Mouse (Mus musculus) CD8-positive naive resting alpha-beta T cell, adult 57 days (primary cell): ENCODE measurements around the gene Upp2. TPM values are rescaled to one million over a fixed set of nuclear protein-coding genes. Genes with fewer than 3 reads are reported as not detected.

Source experiments
- total RNA-seq: library from RNA; stranded (reverse); gene quantifications from one replicate; pipeline ENCODE4 v1.2.4, GENCODE M21; 2023

Gene Upp2
- total RNA-seq, result not detected

DNA sequence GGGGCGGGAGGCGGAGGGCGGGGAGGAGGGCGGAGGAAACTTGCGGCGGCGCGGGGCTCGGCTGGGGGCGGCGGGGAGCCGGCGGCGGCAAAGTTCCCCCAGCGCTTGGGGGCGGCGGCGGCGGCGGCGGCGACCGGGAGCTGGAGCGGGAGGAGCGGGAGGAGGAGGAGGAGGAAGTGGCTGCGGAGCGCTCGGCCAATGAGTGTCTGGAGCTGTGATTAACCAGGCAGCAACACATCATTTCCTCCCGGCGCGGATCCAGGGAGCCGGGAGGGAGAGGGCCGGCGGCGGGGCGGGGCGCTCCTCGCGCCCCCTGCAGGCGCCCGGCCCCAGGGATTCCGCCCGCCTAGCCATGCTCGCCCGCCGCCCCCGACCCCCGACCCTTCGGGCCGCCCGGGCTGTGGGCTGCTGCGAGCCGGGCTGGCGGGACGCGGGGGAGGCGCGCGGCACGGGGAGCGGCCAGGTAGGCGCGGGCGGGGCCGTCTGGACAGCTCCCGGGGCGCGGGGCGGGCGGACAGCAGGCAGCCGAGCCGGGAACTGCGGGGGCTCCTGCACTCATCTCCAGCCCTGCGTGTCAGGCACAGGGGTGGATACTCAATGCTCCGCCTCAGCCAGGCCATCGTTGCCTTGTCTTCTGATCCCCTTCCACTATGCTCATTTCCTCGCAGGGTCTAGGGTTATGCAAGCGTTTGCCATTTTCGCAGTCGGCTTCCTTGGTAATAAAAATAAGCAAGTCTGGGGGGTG is at the start of gene Upp2, which contains the start of gene Acvr1:
TSS of gene Upp2 (plus strand) at position 233 of the 745 bp plus-strand sequence.
TSS of gene Acvr1 (minus strand) at position 92 of the 745 bp plus-strand sequence.

Other genes starting within 250 kb of the Upp2 start
- not detected for gene Acvr1c, start 209.4 kb upstream of the Upp2 start, total RNA-seq
- not detected for gene Gm17409, start 97.2 kb upstream of the Upp2 start, total RNA-seq
- 1.2 TPM for gene Acvr1, start 141 bp upstream of the Upp2 start, total RNA-seq